Mouse (Mus musculus) hindbrain, embryonic 11.5 days (tissue): ENCODE measurements around the gene Tac2. TPM values are rescaled to one million over a fixed set of nuclear protein-coding genes. Genes with fewer than 3 reads are reported as not detected.

Experiments
- ATAC-seq: fragments of 200-750 bp; cut with Nextera tagmentation; 2 replicates; pipeline ENCODE4 v1.8.0; 2017; ENCODE audit warnings: mild to moderate bottlenecking, moderate TSS enrichment, moderate library complexity; ENCODE audit not compliant: low FRiP score
- DNase-seq: peaks from one replicate; pipeline ENCODE4 v3.0.0-alpha.2; 2015; ENCODE audit warnings: low spot score
- H3K27ac ChIP-seq: fragments of 300-500 bp; sonication (generic); 2 replicates; pipeline ENCODE4 v1.5.1; 2014; ENCODE audit warnings: mild to moderate bottlenecking, low read depth, low read length
- H3K27me3 ChIP-seq: fragments of 300-500 bp; sonication (generic); 2 replicates; pipeline ENCODE4 v1.6.1; 2014; ENCODE audit warnings: mild to moderate bottlenecking, low read length, moderate library complexity, mixed read lengths; ENCODE audit not compliant: control insufficient read depth, insufficient read depth
- H3K36me3 ChIP-seq: fragments of 300-500 bp; sonication (generic); 2 replicates; pipeline ENCODE4 v1.6.1; 2014; ENCODE audit warnings: mild to moderate bottlenecking, low read length, moderate library complexity, mixed read lengths; ENCODE audit not compliant: control insufficient read depth, insufficient read depth
- H3K4me1 ChIP-seq: fragments of 300-500 bp; sonication (generic); replicated peaks from 2 replicates; pipeline ENCODE4 v1.6.1; 2014; ENCODE audit warnings: low read length, mixed read lengths; ENCODE audit not compliant: control insufficient read depth, insufficient read depth
- H3K4me2 ChIP-seq: fragments of 300-500 bp; sonication (generic); replicated peaks from 2 replicates; pipeline ENCODE4 v1.6.1; 2014; ENCODE audit warnings: mild to moderate bottlenecking, low read depth, low read length
- H3K4me3 ChIP-seq: fragments of 300-500 bp; sonication (generic); 2 replicates; pipeline ENCODE4 v1.5.1; 2014; ENCODE audit warnings: low read depth, low read length
- H3K9ac ChIP-seq: fragments of 300-500 bp; sonication (generic); 2 replicates; pipeline ENCODE4 v1.6.1; 2014; ENCODE audit warnings: low read depth, low read length
- H3K9me3 ChIP-seq: fragments of 300-500 bp; sonication (generic); 2 replicates; pipeline ENCODE4 v1.6.1; 2016; ENCODE audit warnings: low read length; ENCODE audit not compliant: control insufficient read depth
- WGBS: fragments of 180-500 bp; shearing (Covaris S2); extraction: QIAGEN DNeasy Blood & Tissue Kit; methylation state at CpG from one replicate; pipeline ENCODE4 v1.1.7; 2014; 5-methylcytosine and 5-hydroxymethylcytosine counted together
- polyA plus RNA-seq: library from polyadenylated mRNA; unstranded; fragments of >200 nt; fragmentation: Nextera tagmentation; extraction: Ambion mirVana; gene quantifications from 2 replicates; pipeline ENCODE4 v1.2.1, GENCODE M21; 2014

The Tac2 gene
- polyA plus RNA-seq = not detected in 2 replicates

DNA sequence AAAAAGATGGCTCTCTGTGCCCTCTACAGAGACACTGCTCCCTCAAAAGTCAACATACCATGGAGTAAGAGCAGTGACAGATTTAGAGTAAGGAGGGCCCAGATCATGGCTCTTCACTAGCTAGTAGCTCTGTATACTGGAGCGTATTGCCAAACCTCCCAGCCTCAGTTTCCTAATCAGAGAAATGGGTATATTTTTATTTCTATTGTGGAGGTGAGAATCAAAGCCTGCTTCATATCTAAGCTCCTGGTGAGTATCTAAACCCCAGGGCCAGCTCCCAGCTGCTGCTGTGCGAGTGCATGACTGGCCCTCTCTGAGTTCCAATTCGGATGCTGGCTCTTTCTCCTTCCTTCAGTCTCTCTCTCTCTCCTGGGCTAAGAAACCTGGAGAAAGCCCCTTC is at the start of gene Tac2:
Gene Tac2, plus strand, starts transcription at position 301 of the 400 bp plus-strand sequence.
- Histone ChIP-seq H3K9ac (no peak within 1 kb of the TSS), H3K4me3 (no peak within 1 kb of the TSS), H3K9me3 (no peaks in the 10 kb centered on the region), H3K27ac (no peak within 1 kb of the TSS), H3K4me1 (peaks cover 15% of the 10 kb centered on the region), H3K4me2 (no peak within 1 kb of the TSS), H3K36me3 (no peaks in the 10 kb centered on the region), H3K27me3 (no peaks in the 10 kb centered on the region)
- DNase-seq = no peak
- 73% methylated on average over 3 of the region's 3 CpGs for WGBS
- ATAC-seq = no peak

GRCm38 (mm10) chr10:127674794-127675522 is 49.3 kb upstream of the Tac2 start:
- DNase-seq (peak; percentile 77), ATAC-seq (no peak)
- Histone ChIP-seq H3K4me2 (no peak overlapping the region), H3K4me1 (no peaks in the 10 kb centered on the region), H3K27ac (no peak overlapping the region), H3K36me3 (no peaks in the 10 kb centered on the region), H3K4me3 (no peak overlapping the region), H3K9ac (no peak overlapping the region), H3K27me3 (no peaks in the 10 kb centered on the region), H3K9me3 (no peaks in the 10 kb centered on the region)
- 90% methylated on average over 8 of the region's 8 CpGs for WGBS

GRCm38 (mm10) chr10:127675859-127676398 is 48.3 kb upstream of the Tac2 start:
- Histone ChIP-seq H3K4me1 (no peaks in the 10 kb centered on the region), H3K27ac (no peak overlapping the region), H3K4me3 (peak overlapping the region; percentile 75; the same call in 1 of the 2 replicates), H3K27me3 (no peaks in the 10 kb centered on the region), H3K9ac (peak overlapping the region; percentile 1; the same call in 1 of the 2 replicates), H3K9me3 (no peaks in the 10 kb centered on the region), H3K36me3 (no peaks in the 10 kb centered on the region), H3K4me2 (peak overlapping the region; percentile 71)
- no peak for DNase-seq
- no peak for ATAC-seq
- WGBS = 56% methylated on average over 5 of the region's 5 CpGs

DNA sequence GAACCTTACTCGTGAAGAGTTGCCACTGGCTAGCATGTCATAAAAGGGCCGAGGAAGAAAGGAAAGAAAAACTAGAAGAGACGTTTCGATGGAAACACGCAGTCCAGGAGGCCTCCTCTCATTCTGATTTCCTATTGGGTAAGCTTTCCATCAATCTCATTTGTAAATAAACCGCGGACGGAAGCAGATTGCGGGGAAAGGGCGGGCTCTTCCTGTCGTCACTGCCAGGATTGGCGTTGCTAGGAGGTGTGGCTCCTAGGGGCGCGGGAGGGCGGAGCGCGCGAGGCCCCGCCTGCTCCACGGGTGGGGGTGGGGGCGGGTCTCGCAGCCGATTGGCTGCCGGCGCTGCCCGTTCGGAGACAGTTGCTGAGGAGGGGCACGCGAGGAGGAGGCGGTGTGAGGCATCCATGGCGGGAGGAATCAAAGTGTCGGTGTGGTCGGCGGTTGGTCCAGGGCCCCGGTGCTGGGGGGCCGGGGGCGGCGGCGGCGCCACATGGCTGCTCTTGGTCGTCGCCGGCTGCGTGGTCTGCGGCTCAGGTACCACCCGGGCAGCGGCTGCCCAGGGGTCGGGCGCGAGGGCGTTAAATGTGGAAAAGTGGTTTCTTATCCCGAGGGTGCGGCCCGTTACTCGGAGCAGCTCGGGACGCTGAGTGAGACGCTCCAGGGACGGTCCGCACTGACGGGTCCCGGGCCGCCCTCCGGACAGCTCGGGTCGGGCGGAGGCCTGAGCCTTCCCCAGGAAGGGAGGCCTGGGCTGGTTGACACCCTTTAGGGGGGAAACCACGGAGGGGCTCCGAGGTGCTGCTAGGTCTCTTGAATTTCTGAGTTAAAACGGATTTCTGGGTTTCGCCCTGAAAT is 47.4 kb upstream of the Tac2 start:
- Histone ChIP-seq H3K4me2 (peak overlapping the region; percentile 71), H3K27ac (no peak overlapping the region), H3K4me1 (no peaks in the 10 kb centered on the region), H3K36me3 (no peaks in the 10 kb centered on the region), H3K27me3 (no peaks in the 10 kb centered on the region), H3K4me3 (peak overlapping the region; percentile 75), H3K9ac (peak overlapping the region; percentile 71), H3K9me3 (no peaks in the 10 kb centered on the region)
- DNase-seq = peak; percentile 96
- WGBS = under 1% methylated on average over 68 of the region's 71 CpGs
- ATAC-seq = peak; percentile 96

DNA sequence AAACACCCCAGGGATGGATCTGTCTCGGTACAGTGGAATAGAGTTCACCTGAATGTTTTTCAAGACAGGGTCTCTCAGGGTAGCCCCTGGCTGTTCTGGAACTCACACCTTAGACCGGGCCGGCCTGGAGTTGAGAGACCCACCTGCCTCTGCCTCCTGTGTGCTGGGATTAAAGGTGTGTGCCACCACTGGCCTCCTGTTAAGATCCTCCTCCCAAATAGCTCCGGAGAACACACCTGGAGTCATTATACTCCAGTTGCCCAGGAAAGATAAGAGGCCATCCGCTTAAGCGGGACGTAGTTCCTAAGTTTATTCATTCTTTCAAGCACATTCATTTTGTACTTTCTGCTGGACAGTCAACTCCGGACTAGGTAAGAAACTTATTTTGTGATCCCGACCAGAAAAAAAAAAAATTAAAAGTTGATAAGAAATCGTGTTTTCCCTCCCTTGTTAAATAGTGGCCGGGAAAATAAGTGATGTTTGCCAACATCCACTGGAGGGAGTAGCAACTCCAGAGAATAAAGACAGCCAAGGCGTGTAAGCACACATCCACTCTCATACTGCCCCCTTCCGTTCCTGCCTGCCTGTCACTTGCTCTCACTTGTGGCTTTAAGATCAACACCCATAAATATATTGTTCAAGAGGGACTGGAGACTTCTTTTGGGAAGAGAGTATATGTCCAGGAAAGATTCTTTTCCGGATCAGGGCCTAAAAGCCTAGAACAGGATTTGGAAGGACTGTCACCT is 46.5 kb upstream of the Tac2 start:
- no peak overlapping the region for H3K27ac ChIP-seq

DNA sequence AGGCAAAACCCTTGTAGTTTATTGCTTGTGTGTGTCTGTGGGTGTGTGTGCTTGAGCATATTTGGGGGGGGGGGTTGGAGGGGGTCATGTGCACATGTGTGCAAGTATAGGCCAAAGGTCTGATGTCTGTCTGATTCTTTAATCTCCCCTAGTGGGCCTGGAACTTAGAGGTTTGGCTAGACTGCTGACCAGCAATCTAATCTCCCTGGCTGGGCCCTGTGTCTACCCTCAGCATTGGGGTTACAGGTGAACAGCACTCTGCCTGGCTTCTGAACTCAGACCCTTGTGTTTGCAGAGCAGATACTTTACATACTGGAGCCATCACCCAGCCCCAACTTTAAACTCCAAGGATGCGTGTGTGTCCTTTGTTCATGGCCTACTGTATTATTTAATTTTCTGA is 45.1 kb upstream of the Tac2 start:
- WGBS = 95% methylated on average over 1 of the region's 1 CpGs
- H3K27me3 ChIP-seq = no peaks in the 10 kb centered on the region
- H3K4me3 ChIP-seq = no peak overlapping the region
- DNase-seq (no peak), ATAC-seq (no peak)
- no peak overlapping the region for H3K9ac ChIP-seq
- H3K9me3 ChIP-seq = no peaks in the 10 kb centered on the region
- no peak overlapping the region for H3K27ac ChIP-seq
- H3K4me2 ChIP-seq = no peak overlapping the region
- H3K36me3 ChIP-seq = no peaks in the 10 kb centered on the region
- no peaks in the 10 kb centered on the region for H3K4me1 ChIP-seq

More for the DNA sequence above, 46.5 kb upstream of the Tac2 start:
- ATAC-seq (peak; percentile 23; the same call in 1 of the 2 replicates), DNase-seq (peak; percentile 69)
- peak overlapping the region; percentile 71 for H3K9ac ChIP-seq
- whole genome bisulfite sequencing = 14% methylated on average over 14 of the region's 14 CpGs
- H3K4me3 ChIP-seq = peak overlapping the region; percentile 75
- H3K9me3 ChIP-seq = no peaks in the 10 kb centered on the region
- peak overlapping the region; percentile 71 for H3K4me2 ChIP-seq
- H3K36me3 ChIP-seq = no peaks in the 10 kb centered on the region
- no peaks in the 10 kb centered on the region for H3K4me1 ChIP-seq
- H3K27me3 ChIP-seq = no peaks in the 10 kb centered on the region

- Histone ChIP-seq H3K27ac (no peak overlapping the region), H3K4me2 (no peak overlapping the region), H3K4me3 (no peak overlapping the region), H3K9me3 (no peaks in the 10 kb centered on the region), H3K27me3 (no peaks in the 10 kb centered on the region), H3K9ac (no peak overlapping the region), H3K36me3 (no peaks in the 10 kb centered on the region), H3K4me1 (no peaks in the 10 kb centered on the region)
- ATAC-seq = no peak
- DNase-seq = no peak
- WGBS = 94% methylated on average over 3 of the region's 3 CpGs
These were observed 44.4 kb upstream of the Tac2 start for GRCm38 (mm10) chr10:127679881-127680280.

- DNase-seq (no peak), ATAC-seq (no peak)
- Histone ChIP-seq H3K27me3 (no peaks in the 10 kb centered on the region), H3K36me3 (no peaks in the 10 kb centered on the region), H3K4me3 (no peak overlapping the region), H3K4me2 (no peak overlapping the region), H3K9ac (no peak overlapping the region), H3K4me1 (no peaks in the 10 kb centered on the region), H3K9me3 (no peaks in the 10 kb centered on the region), H3K27ac (no peak overlapping the region)
- 92% methylated on average over 6 of the region's 6 CpGs for WGBS
These were observed 41.4 kb upstream of the Tac2 start for GRCm38 (mm10) chr10:127682886-127683285.
